Mouse (Mus musculus) adrenal gland, postnatal 25 days (tissue): Measurements from ENCODE around the gene Cort. TPM values are rescaled to one million over a fixed set of nuclear protein-coding genes. Genes with fewer than 3 reads are reported as not detected.
A peak's percentile ranks its signal among the peaks of the same experiment; 100 is the strongest.

Experiments used
- DNase-seq: peaks from one replicate; pipeline ENCODE4 v3.0.0; 2021; ENCODE audit warnings: mixed read lengths
- total RNA-seq: library from RNA; stranded (reverse); gene quantifications from 2 replicates; pipeline ENCODE4 v1.2.3, GENCODE M21; 2021

Gene Cort
- total RNA-seq, 1 experiment from 2014 or later = 3.0 TPM

- no peak for DNase-seq
Measured at GRCm38 (mm10) chr4:149098571-149098970, 28.0 kb downstream of the Cort start.

- DNase-seq = no peak
Measured at GRCm38 (mm10) chr4:149097956-149098355, 28.6 kb downstream of the Cort start.

- no peak for DNase-seq
Measured at GRCm38 (mm10) chr4:149091364-149091763, 35.2 kb downstream of the Cort start.

- DNase-seq = peak; percentile 51
Measured at GRCm38 (mm10) chr4:149085381-149085780, 41.2 kb downstream of the Cort start.

DNA sequence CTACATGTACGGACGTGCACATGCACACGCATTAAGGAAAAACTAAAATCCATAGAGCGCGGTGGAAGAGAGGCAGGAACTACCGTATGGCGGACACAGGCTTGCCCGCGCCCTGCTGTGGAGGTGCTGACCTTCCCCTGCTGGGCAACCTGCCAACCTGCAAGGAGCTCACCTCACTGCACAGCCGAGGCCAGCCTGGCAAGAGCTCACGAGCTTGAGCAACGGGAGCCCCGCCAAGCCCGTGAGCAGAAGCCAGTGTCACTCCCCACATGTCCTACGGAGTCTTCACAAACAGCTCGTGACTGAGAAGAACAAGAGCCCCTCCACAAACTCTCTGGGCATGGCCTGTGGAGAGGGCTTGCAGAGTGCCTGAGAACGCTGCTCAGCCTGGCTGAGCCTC, 45.0 kb downstream of the Cort start:
- DNase-seq = peak; percentile 90

DNA sequence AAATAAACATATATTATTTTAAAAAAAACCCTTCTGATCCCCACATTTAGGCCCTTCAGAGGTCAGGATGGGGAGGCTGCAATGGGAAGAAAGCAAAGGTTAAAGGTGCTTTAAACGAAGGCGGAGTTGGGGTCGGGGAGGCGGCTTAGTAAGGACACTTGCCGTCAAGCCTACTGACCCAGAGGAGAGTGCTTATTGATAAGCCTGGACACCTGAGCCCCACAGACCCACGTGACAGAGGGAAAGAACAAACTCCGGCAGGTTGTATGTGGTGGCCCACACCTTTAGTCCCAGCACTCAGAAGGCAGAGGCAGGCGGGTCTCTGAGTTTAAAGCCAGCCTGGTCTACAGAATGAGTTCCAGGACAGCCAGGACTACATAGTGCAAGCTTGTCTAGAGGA, 46.5 kb downstream of the Cort start:
- DNase-seq = no peak

DNA sequence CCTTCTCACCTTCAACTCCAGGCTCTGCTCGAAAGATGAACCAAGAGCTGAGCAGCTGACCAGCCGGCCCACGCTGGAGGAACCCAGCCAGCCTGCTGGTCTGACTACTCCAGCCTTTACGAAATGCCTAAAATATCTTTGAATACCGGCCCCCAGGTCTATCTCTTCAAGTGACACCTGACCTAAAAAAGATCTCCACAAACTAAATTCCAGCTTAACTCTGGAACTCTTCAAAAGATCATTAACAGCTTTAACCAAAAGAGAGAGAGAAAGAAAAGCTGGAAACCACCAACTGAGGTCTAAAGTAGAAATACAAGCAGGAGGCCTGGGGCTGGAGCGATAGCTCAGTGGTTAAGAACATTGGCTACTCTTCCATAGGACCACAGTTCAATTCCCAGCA, 46.9 kb downstream of the Cort start:
- DNase-seq = no peak

DNA sequence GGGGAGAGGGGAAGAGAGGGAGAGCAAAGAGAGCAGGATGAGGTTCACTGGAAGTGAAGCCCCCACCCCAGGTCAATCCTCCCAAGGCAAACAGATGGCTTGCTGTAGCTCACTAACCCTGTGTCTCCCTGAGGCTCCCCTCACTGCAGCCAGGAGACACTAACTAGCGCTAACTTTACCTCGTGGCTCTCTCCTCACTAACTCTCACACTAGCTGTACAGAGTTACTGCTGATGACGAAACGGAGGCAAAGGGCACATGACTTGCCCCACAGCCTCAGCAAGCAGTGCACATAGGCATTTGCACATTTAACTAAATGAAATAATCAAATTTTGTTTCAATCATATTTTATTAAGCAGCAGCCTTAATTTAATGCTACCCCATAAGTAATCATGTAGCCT, 48.3 kb downstream of the Cort start:
- no peak for DNase-seq

DNA sequence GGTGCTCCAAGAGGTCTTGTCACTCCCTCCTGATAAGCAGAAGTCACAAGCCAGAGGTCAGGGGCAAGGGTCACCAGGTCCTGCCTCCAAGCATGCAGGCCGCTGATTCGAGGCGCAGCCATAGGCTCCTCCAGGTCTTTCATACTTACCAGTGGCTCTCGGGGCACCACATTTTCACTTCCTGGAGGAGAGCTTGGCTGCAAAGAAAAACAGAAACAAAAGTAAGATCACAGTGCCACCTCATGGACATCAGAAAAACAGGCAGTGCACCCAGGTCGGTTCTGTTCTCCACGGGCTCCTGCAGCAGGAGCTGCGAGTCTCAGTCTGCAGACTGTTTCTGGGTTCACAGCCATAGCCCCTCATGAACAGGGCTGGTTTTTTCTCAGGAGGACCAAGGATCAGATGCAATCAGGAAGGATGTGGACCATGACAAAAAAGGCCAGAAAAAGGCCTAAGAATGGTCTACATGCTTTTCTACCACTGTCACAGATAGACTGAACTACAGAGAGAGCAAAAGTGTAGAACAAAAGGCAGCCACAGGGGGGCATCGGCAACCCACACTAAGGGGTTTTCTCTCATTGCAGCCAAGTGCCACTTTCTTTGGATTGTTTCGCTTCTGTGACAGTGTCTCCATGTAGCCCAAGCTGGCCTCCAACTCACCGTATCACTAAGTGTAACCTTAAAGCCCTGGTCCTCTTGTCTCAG, 50.5 kb downstream of the Cort start:
- peak; percentile 66 for DNase-seq

- no peak for DNase-seq
Measured at GRCm38 (mm10) chr4:149075073-149075472, 51.5 kb downstream of the Cort start.

Other genes starting within 250 kb of the Cort start
- gene Pex14, start 26.9 kb downstream of the Cort start, total RNA-seq = 73.6 and 74.6 TPM in 2 replicates
- 24.3 and 26.2 TPM in 2 replicates for gene Dffa, start 22.6 kb downstream of the Cort start, total RNA-seq
- 13.6 and 17.7 TPM in 2 replicates for gene Cenps, start 10.9 kb upstream of the Cort start, total RNA-seq
- gene Pgd, start 40.0 kb upstream of the Cort start, total RNA-seq = 303 and 313 TPM in 2 replicates
- gene Kif1b, start 180.9 kb upstream of the Cort start, total RNA-seq = 182 and 199 TPM in 2 replicates